Mouse (Mus musculus) thymus, postnatal 36 days (tissue): ENCODE data around the gene Rnf7.
A peak's percentile ranks its signal among the peaks of the same experiment; 100 is the strongest.

Source experiments
- DNase-seq, 2 experiments: peaks; one replicate each; pipeline ENCODE4 v3.0.0; 2022; ENCODE audit warnings: mixed read lengths in 2 of 2

The Rnf7 gene

GRCm38 (mm10) chr9:96469556-96470265 is 8.8 kb downstream of the Rnf7 start:
- DNase-seq, result no peak

- DNase-seq, result no peak
These were observed 14.8 kb downstream of the Rnf7 start for GRCm38 (mm10) chr9:96463708-96464107.

- DNase-seq, result no peak
These were observed 16.9 kb downstream of the Rnf7 start for GRCm38 (mm10) chr9:96461607-96462006.

- DNase-seq, result no peak
These were observed 18.2 kb downstream of the Rnf7 start for GRCm38 (mm10) chr9:96460117-96460865.

- no peak for DNase-seq
These were observed 22.9 kb downstream of the Rnf7 start for GRCm38 (mm10) chr9:96455618-96456017.

GRCm38 (mm10) chr9:96452956-96453355 is 25.5 kb downstream of the Rnf7 start:
- DNase-seq, result no peak

GRCm38 (mm10) chr9:96450900-96451720 is 27.4 kb downstream of the Rnf7 start:
- no peak for DNase-seq

GRCm38 (mm10) chr9:96449514-96449913 is 29.0 kb downstream of the Rnf7 start:
- DNase-seq, result no peak

- no peak for DNase-seq
These were observed 33.1 kb downstream of the Rnf7 start for GRCm38 (mm10) chr9:96445351-96445750.

GRCm38 (mm10) chr9:96442081-96442480 is 36.4 kb downstream of the Rnf7 start:
- peak; percentile 17 to 22 for DNase-seq

- DNase-seq, result peak; percentile 53 to 63
These were observed 40.1 kb downstream of the Rnf7 start for GRCm38 (mm10) chr9:96438334-96438871.

- DNase-seq, result peak; percentile 79
These were observed 40.6 kb downstream of the Rnf7 start for GRCm38 (mm10) chr9:96437805-96438333.

GRCm38 (mm10) chr9:96436901-96437804 is 41.3 kb downstream of the Rnf7 start:
- peak; percentile 33 to 39 for DNase-seq

GRCm38 (mm10) chr9:96432575-96432974 is 45.9 kb downstream of the Rnf7 start:
- DNase-seq, result no peak

- no peak for DNase-seq
These were observed 47.4 kb downstream of the Rnf7 start for GRCm38 (mm10) chr9:96431081-96431480.

GRCm38 (mm10) chr9:96428336-96429046 is 50.0 kb downstream of the Rnf7 start:
- no peak for DNase-seq

GRCm38 (mm10) chr9:96424027-96424426 is 54.4 kb downstream of the Rnf7 start:
- no peak for DNase-seq
